Mouse (Mus musculus) liver, embryonic 12.5 days (tissue): ENCODE data around the gene Flad1. TPM values are rescaled to one million over a fixed set of nuclear protein-coding genes. Genes with fewer than 3 reads are reported as not detected.
A peak's percentile ranks its signal among the peaks of the same experiment; 100 is the strongest.

Source experiments
- ATAC-seq: fragments of 200-750 bp; cut with Nextera tagmentation; 2 replicates; pipeline ENCODE4 v1.8.0; 2017; ENCODE audit warnings: moderate number of reproducible peaks, mild to moderate bottlenecking, moderate library complexity
- H3K27ac ChIP-seq: fragments of 300-500 bp; sonication (generic); 2 replicates; pipeline ENCODE4 v1.5.1; 2016; ENCODE audit warnings: mild to moderate bottlenecking
- H3K27me3 ChIP-seq: fragments of 300-500 bp; sonication (generic); replicated peaks from 2 replicates; pipeline ENCODE4 v1.6.1; 2016; ENCODE audit warnings: mild to moderate bottlenecking, moderate library complexity
- H3K36me3 ChIP-seq: fragments of 300-500 bp; sonication (generic); 2 replicates; pipeline ENCODE4 v1.6.1; 2016; ENCODE audit warnings: mild to moderate bottlenecking, moderate library complexity
- H3K4me1 ChIP-seq: fragments of 300-500 bp; sonication (generic); 2 replicates; pipeline ENCODE4 v1.6.1; 2016
- H3K4me2 ChIP-seq: fragments of 300-500 bp; sonication (generic); 2 replicates; pipeline ENCODE4 v1.6.1; 2016; ENCODE audit warnings: mild to moderate bottlenecking, moderate library complexity
- H3K4me3 ChIP-seq: fragments of 300-500 bp; sonication (generic); 2 replicates; pipeline ENCODE4 v1.5.1; 2016; ENCODE audit warnings: mild to moderate bottlenecking, moderate library complexity
- H3K9ac ChIP-seq: fragments of 300-500 bp; sonication (generic); 2 replicates; pipeline ENCODE4 v1.6.1; 2016; ENCODE audit warnings: mild to moderate bottlenecking, moderate library complexity
- H3K9me3 ChIP-seq: fragments of 300-500 bp; sonication (generic); replicated peaks from 2 replicates; pipeline ENCODE4 v1.6.1; 2016; ENCODE audit warnings: mild to moderate bottlenecking, moderate library complexity
- WGBS: fragments of 180-500 bp; shearing (Covaris S2); methylation state at CpG from one replicate; pipeline ENCODE4 v1.1.7; 2016; ENCODE audit not compliant: insufficient replicate concordance; 5-methylcytosine and 5-hydroxymethylcytosine counted together
- polyA plus RNA-seq: library from polyadenylated mRNA; unstranded; fragments of >200 nt; fragmentation: Nextera tagmentation; extraction: Ambion mirVana; gene quantifications from 2 replicates; pipeline ENCODE4 v1.2.1, GENCODE M21; 2016

Gene Flad1
- polyA plus RNA-seq = 21.6 and 22.9 TPM in 2 replicates

DNA sequence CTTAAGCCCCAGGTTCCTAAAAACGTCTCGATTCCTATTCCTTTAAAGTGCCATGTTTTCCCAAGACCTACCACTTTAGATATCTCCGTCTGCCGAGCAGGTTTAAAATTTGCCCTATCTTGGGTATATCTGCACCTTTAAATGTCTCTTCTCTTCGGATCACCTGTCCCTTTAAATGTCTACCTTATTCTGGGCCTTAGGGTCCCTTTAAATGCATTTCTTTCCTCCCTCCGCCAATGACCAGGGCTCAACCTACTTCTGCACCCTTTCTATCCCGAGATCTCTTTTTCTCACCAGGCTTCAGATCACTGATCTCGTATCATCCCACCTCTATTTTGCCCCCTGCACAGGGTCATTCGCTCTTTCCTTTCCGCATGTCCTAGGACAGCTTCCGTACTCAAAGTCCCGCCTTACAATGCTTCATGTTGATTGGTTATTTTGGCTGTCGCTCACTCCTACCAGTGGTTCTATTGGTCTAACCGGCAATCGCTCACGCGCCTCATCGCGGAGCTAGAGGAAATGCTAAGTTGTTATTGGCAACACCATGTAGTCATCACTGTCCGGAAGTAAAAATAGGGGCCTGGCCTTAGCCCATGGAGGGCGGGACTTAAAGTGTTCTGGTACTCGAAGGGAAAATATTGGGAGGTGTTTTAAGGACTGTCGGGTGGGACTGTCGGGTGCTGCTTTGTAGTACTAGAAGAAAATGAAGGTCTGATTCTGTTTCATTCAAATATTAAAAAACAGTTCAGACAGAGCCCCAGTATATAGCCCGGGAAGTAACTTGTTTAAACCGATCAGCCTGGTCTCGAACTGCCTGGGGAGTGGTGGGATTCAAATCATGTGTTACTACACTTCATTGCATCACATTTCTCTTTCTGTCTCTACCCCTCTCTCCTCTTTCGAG, at the start of gene Flad1:
Gene Flad1, minus strand, starts transcription at position 381 of the 904 bp plus-strand sequence.
- Histone ChIP-seq H3K4me3 (peak within 1 kb of the TSS; percentile 71), H3K9me3 (0 out of 2 replicates have a peak, but pooled peaks cover 4% of the 10 kb centered on the region), H3K36me3 (peaks cover 63% of the 10 kb centered on the region), H3K9ac (peak within 1 kb of the TSS; percentile 78), H3K27me3 (no peaks in the 10 kb centered on the region), H3K4me2 (peak within 1 kb of the TSS; percentile 80), H3K27ac (peak within 1 kb of the TSS; percentile 79), H3K4me1 (peaks cover 42% of the 10 kb centered on the region)
- WGBS = 3% methylated on average over 28 of the region's 28 CpGs
- peak; percentile 100 for ATAC-seq

DNA sequence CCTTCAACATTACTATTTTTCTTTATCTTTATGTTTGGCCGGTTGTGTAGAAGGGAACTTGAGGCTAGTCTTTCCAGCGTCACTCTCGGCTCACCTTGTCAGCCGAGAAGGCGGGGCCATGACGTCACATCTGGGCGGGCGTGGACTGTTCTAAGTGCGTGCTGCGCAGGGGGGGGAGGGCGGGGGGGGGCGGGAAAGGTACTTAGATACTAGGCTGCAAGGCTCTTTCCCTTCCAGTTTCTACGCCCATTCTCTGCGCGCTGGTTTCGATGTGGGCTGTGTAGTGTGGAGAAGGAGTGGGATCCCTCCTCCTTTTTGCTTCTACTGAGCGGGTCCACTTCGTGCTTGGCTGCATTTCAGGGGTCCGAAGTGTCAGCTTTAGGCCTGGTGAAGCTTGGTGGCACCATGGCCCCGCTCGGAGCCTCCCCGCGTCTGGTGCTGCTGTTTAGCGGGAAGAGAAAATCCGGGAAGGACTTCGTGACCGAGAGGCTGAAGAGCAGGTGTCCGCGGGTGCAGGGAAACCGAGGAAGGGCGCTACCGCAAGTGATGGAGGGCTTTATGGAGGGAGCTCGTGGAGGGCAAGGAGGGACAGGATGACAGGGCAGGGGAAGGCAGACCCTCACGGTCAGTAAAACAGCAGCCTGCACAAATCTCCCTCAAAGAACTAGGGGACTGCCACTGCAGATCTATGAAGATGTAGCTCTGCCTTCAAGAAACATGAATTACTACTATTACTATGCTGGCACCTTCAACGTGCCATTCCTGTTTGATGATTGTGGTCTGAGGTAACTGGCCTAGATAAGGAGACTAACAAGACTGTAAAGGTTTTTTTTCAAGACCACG, 47.5 kb upstream of the Flad1 start:
- H3K36me3 ChIP-seq = peaks cover 19% of the 10 kb centered on the region
- ATAC-seq = peak; percentile 85
- peak overlapping the region; percentile 86 for H3K4me2 ChIP-seq
- peak overlapping the region; percentile 84 for H3K27ac ChIP-seq
- WGBS = under 1% methylated on average over 32 of the region's 36 CpGs
- 0 out of 2 replicates have a peak, but pooled peaks cover 3% of the 10 kb centered on the region for H3K9me3 ChIP-seq
- peaks cover 46% of the 10 kb centered on the region for H3K4me1 ChIP-seq
- H3K27me3 ChIP-seq = no peaks in the 10 kb centered on the region
- peak overlapping the region; percentile 71 for H3K4me3 ChIP-seq
- peak overlapping the region; percentile 83 for H3K9ac ChIP-seq

DNA sequence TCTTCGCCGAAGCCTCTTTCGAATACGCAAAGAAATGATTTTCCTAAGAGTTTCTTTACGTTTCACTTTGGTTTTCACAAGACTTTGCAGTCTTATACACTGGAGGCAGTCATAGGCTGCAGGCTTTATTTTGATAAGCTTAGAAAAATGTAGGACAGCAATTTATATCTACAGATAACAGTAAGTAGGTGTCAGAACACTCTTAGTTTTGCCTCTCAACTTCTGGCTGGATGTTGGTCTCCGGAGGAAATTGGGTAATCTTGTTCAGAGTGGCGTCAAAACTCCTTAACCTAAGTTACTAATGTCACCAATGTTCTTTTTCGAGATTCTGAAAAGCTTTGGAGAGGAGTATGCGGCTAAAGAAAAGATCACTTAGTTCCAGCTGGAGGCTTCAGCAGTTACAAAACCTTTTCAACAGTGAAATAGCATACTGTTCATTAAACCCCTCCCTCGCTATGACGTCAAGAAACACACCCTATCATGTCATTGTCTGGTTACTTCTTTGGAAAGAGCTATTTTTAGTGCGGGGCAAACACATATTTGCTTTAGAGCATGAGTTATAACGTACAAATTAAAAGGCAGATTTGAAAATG, 46.8 kb upstream of the Flad1 start:
- 45% methylated on average over 13 of the region's 13 CpGs for WGBS
- peak; percentile 63 for ATAC-seq
- Histone ChIP-seq H3K4me2 (peak overlapping the region; percentile 86), H3K27me3 (no peaks in the 10 kb centered on the region), H3K9ac (peak overlapping the region; percentile 83; the same call in 1 of the 2 replicates), H3K4me3 (peak overlapping the region; percentile 71), H3K9me3 (0 out of 2 replicates have a peak, but pooled peaks cover 3% of the 10 kb centered on the region), H3K36me3 (peaks cover 16% of the 10 kb centered on the region), H3K4me1 (peaks cover 46% of the 10 kb centered on the region), H3K27ac (peak overlapping the region; percentile 84)

DNA sequence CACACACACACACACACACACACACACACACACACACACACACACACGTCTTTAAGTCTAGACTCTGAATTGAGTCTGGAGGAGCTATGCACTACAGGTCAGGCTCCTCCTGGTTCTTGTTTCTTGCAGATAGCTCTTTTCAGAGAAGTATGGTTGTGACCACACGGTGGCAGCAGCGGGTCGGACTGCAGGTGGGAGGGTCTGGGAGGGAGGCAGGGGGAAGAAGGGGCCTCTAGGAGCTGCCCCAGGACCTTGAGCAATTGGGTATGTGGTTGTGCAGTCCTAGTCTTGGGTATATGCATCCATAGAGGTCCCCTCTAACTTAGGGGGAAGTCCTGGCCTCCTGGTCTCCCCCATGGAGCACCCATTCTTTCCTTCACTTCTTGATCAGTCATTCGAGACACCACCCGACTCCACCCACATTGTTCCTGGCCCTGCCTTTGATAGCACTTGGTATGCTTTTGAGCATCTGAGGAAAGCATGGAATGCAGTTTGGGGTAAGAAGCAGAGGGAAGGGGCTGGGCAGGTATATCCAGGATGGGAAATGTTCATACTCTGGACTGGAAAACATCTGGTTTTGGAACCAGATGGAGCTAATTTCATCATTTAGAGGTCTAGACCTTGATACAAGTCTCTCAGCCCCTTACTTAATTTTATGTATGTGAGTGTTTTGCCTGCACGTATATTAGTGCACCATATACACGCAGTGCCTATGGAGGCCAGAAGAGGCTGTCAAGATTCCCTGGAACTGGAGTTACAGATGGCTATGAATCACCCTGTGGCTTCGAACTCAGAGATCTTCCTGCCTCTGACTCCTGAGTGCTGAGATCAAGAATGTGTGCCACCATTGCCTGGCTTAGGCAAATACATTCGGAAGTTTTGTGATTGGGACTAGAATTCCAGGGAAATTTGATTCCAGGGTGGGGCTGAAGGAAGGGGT, 45.3 kb upstream of the Flad1 start:
- Histone ChIP-seq H3K4me1 (peaks cover 46% of the 10 kb centered on the region), H3K27ac (0 out of 2 replicates have a peak overlapping the region, but pooled peaks have one; percentile 84), H3K4me3 (no peak overlapping the region), H3K27me3 (no peaks in the 10 kb centered on the region), H3K36me3 (peaks cover 10% of the 10 kb centered on the region), H3K9ac (peak overlapping the region; percentile 17; the same call in 1 of the 2 replicates), H3K9me3 (0 out of 2 replicates have a peak, but pooled peaks cover 3% of the 10 kb centered on the region), H3K4me2 (peak overlapping the region; percentile 46)
- 35% methylated on average over 10 of the region's 10 CpGs for WGBS
- peak; percentile 41 for ATAC-seq

DNA sequence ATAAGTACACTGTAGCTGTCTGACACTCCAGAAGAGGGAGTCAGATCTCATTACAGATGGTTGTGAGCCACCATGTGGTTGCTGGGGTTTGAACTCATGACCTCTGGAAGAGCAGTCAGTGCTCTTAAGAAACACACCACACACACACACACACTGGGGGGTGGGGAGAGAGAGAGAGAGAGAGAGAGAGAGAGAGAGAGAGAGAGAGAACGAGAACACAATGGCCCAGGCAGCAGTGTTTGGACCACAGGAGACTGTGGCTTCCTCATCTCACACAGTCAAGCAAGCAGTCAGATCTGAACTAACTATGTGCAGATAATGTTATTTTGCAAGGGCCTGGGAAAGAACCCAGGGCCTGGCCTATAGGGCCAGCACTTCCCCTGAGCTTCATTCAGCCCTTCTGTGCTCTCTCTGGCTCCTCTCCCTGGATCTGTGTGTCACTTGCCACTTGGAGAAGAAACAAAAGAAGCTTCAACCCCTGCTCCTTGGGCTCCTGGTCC, 44.2 kb upstream of the Flad1 start:
- Histone ChIP-seq H3K4me3 (no peak overlapping the region), H3K9me3 (0 out of 2 replicates have a peak, but pooled peaks cover 3% of the 10 kb centered on the region), H3K27me3 (no peaks in the 10 kb centered on the region), H3K4me1 (peaks cover 57% of the 10 kb centered on the region), H3K9ac (no peak overlapping the region), H3K4me2 (no peak overlapping the region), H3K36me3 (0 out of 2 replicates have a peak, but pooled peaks cover 4% of the 10 kb centered on the region), H3K27ac (no peak overlapping the region)
- no peak for ATAC-seq
- WGBS = 38% methylated on average over 1 of the region's 1 CpGs

DNA sequence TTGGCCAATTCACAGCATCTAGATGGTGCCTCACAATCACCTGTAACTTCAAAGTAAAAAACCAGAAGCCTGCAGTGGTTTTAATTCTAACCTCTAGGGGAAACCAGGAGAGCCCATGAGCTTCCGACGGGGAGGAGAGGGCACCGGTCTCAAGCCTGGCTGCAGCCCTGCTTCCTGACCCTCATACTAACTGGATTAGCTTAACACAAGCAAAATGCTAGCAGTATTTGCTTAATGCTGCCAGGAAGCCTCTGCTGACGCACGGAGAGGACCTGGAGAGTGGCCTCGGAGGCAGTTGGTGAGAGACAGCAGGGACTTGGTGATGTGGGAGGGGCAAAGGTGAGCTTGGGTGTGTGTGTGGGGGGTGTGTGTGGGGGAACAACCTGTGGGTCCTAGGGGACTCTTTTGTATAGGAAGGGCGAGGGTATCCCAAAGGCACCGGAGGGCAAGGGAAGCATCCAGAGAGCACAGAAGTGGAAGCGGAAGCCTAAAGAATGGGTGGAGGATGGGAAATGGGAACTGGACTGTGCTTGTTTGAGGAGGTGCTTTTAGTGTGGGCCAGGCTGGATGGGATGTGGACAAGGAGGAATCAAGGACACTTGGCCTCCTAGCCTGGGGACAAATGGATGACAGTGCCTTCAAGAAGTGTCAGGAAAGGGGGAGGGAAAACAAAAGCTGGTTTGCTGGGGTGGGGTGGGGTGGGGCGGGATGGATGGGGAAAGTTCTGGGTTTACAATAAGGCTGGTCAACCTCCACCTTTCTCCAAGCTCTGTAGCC, 42.9 kb upstream of the Flad1 start, which contains the start of gene Pmvk:
Gene Pmvk, plus strand, starts transcription at position 141 of the 777 bp plus-strand sequence.
- WGBS = 65% methylated on average over 10 of the region's 10 CpGs
- Histone ChIP-seq H3K4me1 (peaks cover 57% of the 10 kb centered on the region), H3K27me3 (no peaks in the 10 kb centered on the region), H3K9ac (no peak within 1 kb of the TSS), H3K27ac (no peak within 1 kb of the TSS), H3K9me3 (no peaks in the 10 kb centered on the region), H3K4me2 (no peak within 1 kb of the TSS), H3K36me3 (no peaks in the 10 kb centered on the region), H3K4me3 (no peak within 1 kb of the TSS)
- ATAC-seq = no peak

DNA sequence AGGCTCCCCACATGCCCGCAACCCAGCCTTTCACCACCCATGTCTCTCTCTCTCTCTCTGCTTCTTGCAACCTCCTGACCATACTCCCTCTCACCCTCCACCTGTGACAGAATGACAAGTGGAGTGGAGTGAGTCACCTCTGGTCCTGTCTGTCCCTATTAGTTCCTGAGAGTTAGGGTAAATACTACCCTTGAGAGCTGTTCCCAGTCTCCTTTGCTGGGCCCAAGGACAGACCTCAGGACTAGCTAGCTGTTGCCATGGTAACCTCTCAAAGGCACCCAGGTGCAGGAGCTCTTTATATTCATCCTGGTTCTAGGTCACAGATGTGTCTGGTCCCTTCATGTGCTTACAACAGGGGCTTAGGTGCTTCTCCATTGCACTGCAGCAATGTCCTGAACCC, 40.2 kb upstream of the Flad1 start:
- Histone ChIP-seq H3K4me3 (no peak overlapping the region), H3K9me3 (no peaks in the 10 kb centered on the region), H3K36me3 (0 out of 2 replicates have a peak, but pooled peaks cover 5% of the 10 kb centered on the region), H3K4me1 (peaks cover 54% of the 10 kb centered on the region), H3K9ac (no peak overlapping the region), H3K27ac (no peak overlapping the region), H3K4me2 (no peak overlapping the region), H3K27me3 (no peaks in the 10 kb centered on the region)
- ATAC-seq = no peak
- WGBS = 71% methylated on average over 1 of the region's 1 CpGs

DNA sequence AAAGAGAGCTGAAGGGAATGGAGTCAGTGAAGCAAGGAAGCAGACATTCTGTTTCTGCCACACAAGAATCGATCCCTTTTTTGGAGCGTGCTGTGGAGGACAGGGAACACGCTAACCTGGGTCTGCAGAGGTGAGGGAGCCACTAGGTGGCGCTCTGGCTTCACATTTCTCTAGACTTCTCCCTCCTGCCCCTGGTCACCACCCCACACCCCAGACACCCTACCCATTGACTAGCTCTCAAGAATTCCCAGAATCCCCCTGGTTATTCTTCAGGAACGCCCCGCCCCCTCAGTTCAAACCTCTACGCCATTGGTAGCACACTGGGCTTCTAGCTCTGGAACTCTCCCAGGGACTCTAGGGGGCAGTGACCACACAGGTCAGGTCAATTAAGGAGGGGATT, 37.9 kb upstream of the Flad1 start:
- Histone ChIP-seq H3K4me3 (0 out of 2 replicates have a peak overlapping the region, but pooled peaks have one; percentile 2), H3K27me3 (no peaks in the 10 kb centered on the region)
- ATAC-seq = peak; percentile 67

DNA sequence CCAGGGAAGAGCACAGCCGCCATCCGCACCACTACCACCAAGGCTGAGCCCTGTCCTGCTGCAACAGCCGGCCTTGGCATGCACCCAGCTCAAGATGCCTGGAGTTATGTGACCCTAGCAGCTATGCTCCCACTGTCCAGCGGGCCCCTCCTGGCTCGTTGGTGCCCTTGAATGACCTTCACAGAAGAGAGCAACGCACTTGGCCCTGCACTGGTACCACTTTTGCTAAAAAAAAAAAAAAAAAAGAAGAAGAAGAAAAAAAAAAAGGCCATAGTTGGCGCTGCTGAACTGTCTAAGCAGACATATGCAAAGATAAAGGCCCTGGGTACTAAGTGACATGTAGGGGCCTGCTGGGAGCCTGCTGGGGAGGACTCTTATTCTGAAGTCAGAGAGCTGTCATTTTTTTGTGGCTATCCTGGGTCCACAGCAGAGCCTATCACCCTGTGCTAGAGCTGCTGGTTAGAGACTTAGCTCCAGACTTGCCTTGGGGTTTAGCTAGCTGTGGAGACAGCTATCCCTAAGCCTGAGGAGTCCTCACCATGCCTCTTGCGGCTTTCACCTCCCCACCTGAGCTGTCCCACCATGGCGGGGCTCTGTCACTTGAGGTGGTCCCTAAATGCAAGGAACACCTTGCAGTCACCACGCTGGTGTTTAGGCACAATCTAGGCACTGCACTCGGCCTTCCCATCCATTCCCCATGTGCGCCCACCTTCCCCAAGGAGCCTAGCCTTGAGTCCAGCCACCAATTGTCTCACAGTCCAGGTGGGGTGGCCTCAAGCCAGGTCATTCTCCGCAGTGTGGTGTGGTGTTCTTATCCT, 37.3 kb upstream of the Flad1 start:
- H3K27me3 ChIP-seq = no peaks in the 10 kb centered on the region
- peak overlapping the region; percentile 46 for H3K4me2 ChIP-seq
- H3K36me3 ChIP-seq = peaks cover 22% of the 10 kb centered on the region
- H3K27ac ChIP-seq = peak overlapping the region; percentile 53
- WGBS = 30% methylated on average over 13 of the region's 13 CpGs
- H3K4me3 ChIP-seq = 0 out of 2 replicates have a peak overlapping the region, but pooled peaks have one; percentile 2
- no peaks in the 10 kb centered on the region for H3K9me3 ChIP-seq
- H3K4me1 ChIP-seq = peaks cover 43% of the 10 kb centered on the region
- H3K9ac ChIP-seq = peak overlapping the region; percentile 46
- peak; percentile 82 for ATAC-seq

More for the DNA sequence above, 37.9 kb upstream of the Flad1 start:
- Histone ChIP-seq H3K36me3 (peaks cover 22% of the 10 kb centered on the region), H3K9ac (peak overlapping the region; percentile 46), H3K9me3 (no peaks in the 10 kb centered on the region), H3K4me1 (peaks cover 45% of the 10 kb centered on the region), H3K4me2 (peak overlapping the region; percentile 46), H3K27ac (peak overlapping the region; percentile 53)
- WGBS = 14% methylated on average over 7 of the region's 7 CpGs
